Mouse (Mus musculus) urinary bladder, adult 2 months (tissue): Measurements from ENCODE around the gene Dact1. TPM values are rescaled to one million over a fixed set of nuclear protein-coding genes. Genes with fewer than 3 reads are reported as not detected.

Source experiments
- DNase-seq: peaks from one replicate; pipeline ENCODE4 v3.0.0; 2022; ENCODE audit warnings: low spot score
- polyA plus RNA-seq: library from polyadenylated mRNA; depleted of rRNA; stranded (reverse); fragments of >200 nt; gene quantifications from 2 replicates; pipeline ENCODE4 v1.2.3, GENCODE M21; 2012; rRNA removed

The Dact1 gene
- polyA plus RNA-seq, 1 experiment: 15.3 TPM

DNA sequence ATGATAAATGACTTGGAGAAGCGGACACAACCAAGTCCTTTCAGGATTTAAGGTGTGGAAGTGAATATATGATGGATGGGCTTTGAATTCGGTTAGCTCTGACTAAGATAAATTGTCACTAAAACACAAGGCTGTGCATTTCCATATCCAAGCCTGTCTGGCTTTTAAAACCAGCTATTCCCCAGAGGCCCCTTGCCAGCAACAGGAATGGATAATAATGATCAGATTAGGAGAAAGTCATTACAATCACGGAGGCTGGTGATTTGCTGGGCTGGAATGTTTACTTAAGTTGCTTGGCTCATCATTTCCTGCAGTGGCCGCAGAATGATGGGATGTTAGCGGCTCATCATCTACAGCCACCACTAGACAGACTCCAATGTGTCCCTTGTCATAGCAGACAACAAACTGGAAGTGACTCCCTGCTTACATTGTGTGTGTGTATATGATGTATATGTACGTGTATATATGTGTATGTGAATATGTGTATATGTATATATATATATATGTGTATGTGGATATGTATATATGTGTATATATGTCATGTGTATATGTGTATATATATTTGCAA, 28.3 kb downstream of the Dact1 start:
- no peak for DNase-seq

- DNase-seq: no peak
These were observed 29.6 kb downstream of the Dact1 start for GRCm38 (mm10) chr12:71339142-71339848.

DNA sequence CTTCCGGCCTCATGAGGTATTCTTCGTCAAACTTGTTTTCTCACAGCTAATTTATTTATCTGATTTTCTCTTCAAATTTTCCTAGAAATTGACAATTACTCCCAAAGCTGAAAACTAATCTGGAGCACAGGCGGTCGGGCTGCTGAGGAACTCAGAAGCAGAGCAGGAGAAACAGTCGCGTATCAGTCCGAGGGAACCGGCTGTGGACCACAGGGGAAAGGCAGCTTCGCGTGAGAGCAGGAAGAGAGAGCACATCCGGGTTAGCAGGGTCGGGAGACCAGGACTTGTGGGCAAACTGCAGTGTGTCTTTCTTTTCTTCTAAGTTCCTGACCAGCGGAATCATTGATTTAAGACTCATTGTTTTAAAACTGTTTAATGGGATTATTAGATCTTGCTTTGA, 32.7 kb downstream of the Dact1 start:
- DNase-seq: no peak

DNA sequence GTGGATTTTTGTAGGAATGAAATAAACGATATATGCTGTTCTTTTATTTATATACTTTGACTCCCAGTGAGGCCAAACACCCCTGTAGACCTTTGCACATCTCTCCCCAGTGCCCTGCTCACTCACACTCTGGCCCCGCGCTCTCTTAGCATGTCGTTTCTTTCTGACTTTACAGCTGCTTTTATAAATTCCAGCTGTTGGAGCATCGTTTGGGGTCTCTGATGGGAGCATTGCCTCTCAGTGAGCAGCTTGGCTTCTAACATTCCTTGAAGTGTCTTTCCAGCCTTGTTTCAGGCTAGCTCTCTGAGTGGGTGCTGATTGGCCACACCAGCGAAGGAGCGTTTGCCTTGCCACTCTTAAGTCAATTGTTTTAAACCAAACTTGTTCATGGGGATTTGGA, 35.8 kb downstream of the Dact1 start:
- no peak for DNase-seq

DNA sequence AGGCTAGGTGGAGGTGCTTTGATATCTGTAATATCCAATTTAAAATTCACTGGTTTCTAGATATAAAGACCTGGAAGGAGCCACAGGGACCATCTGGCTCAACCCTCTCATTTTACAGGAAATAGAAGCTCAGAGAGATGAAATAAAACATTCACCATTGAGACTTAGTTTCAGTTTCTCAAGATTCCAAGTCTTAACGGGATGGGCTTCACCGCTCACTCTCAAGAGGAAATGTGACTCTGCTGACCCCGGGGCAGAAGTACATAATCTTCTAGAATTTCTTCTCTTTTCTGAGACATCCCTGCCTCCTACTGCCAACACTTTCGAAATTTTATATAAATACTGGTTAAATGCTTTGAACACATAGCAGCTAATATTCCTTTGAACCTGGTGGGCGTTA, 36.4 kb downstream of the Dact1 start:
- no peak for DNase-seq

DNA sequence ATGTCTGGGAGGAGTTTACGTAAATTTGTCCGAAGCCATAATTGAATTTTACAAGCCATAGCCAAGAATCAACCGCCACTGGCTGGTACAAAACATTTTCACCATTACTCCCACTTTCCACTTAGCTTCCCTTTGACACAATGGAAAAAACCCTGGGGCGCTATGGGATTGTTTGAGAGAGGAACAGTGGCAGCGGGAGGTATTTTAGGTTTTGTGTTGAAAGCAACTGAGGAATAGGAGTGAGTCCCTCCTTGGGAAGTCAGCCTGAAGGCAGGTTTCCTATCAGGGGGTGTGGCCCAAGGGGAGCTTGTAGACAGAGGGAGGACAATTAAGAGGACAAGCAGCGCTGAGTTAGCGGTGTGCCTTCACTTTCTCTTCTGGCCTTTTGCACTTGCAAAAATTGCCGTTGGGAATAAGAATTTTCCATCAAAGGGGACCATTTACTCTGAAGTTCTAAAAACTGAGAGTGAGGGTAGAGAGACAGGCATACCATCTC, 38.8 kb downstream of the Dact1 start:
- DNase-seq: no peak

DNA sequence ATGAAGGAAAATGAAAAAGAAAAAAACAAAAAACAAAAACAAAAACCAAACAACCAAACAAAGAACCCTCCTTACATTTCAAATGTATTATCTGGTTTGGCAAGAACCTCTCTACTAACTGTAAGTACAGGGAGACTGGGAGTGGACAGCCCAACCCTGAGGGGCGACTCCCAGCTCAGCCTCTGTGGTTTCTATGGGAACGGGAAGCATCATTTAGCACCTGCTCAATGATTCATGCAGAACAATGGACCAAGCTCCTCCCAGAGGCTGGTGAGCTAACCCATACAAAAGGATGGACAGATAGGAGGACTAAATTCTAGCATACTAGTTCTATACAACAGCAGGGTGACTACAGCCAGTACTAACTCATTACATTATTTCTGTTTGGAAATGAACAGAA, 40.4 kb downstream of the Dact1 start:
- DNase-seq: no peak

GRCm38 (mm10) chr12:71354656-71355055, 45.0 kb downstream of the Dact1 start:
- DNase-seq: no peak

DNA sequence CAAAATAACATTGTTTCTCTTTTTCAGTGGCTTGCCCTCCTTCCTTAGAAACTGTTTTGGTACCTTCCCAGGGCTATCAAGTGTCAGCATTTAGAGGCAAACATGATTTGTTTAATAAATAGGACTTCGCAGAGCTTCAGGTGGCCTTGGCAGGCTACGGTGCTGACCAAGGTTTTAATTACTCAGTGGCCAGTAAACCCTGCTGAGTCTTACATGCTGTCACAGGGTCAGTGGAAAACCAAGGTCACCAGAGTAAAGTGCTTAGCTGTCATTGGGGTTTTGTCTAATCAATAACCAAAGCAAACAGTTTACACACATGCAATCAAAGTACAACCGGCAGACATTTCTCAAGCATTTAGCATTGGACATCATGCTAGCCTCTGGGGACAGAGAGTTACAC, 45.4 kb downstream of the Dact1 start:
- DNase-seq: no peak

- no peak for DNase-seq
These were observed 51.9 kb downstream of the Dact1 start for GRCm38 (mm10) chr12:71361616-71362015.

DNA sequence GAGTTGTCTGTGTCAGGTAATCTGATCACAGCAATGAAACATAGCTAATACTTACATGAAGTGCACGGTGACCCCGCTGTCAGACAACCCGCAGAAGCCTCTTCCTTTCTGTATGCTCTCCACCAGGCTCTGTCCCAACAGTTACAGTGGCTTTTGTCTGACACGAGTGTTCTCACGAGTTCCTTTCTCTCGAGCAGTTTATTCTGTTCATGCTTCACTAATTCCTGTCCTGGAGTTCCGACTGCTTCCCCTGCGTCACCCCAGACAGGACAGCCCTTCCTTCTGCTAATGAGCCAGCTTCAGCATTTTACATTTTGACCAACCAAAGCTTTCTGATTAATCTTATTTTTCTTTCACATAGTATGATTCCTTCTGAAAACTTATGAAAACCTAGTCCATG, 52.7 kb downstream of the Dact1 start:
- DNase-seq: no peak

DNA sequence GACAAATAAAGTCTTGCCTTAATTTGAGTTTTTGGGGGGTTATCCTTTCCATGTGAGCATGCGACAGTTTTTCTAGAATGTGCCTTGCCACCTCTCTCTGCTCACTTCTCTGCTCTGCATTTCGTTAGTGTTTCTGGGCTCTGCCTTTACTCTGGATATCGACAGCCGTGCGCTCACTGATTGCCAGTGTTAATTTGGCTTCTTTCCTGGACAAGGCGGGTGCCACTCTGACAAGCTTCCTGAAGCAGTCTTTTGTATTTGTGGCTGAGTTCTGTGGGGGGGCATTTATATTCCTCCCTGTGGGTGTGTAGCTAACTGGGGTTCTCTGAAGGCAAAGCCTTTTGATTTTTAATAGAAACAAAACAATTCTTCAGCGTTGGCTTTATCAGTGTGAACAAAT, 54.4 kb downstream of the Dact1 start:
- no peak for DNase-seq

DNA sequence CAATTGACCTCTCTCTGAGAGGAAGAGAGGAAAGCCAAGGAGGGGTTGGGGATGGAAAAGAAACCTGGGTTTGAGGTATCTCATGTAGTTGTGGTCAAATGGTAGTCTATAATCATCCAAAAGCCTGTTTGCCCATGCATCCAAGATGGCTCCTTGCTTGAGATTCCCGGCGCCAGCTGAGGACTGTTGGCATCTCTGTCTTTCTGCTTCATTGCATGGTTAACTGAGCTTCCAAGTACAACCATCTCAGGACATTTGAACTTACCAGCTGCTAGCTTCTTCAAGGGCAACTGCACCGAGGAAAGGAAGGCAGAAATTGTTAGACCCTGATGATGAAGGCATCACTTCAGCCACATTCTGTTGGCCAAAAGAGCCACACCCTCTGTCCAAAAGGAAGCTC, 54.8 kb downstream of the Dact1 start:
- DNase-seq: no peak

DNA sequence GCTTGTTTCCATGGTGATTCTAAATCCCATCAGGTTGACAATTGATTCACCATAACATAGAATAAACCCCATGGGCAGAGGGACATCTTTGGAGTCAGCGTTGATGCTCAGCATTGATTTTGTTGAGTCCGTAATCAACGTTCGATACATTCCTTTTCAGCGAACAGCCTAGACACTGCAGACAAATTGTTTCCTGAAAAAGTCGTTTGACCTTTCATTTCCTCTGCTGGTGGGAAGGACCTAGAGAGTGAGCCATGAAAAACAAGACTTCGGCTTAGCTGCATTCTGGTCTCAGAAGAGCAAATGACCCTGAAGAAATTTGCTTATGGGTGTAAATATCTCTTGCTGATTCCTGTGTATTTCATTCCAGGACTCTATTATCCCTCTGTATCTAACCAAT, 55.5 kb downstream of the Dact1 start:
- DNase-seq: no peak

GRCm38 (mm10) chr12:71366175-71366574, 56.5 kb downstream of the Dact1 start:
- no peak for DNase-seq

- no peak for DNase-seq
These were observed 58.9 kb downstream of the Dact1 start for GRCm38 (mm10) chr12:71368631-71369030.

Other genes with a start within 250 kb of the Dact1 start
- gene Tomm20l, start 198.5 kb upstream of the Dact1 start, polyA plus RNA-seq: not detected in 2 replicates
- 29.6 and 35.3 TPM in 2 replicates for gene Timm9, start 173.2 kb upstream of the Dact1 start, polyA plus RNA-seq
- gene 2700049A03Rik, start 173.0 kb upstream of the Dact1 start, polyA plus RNA-seq: 4.7 and 5.1 TPM in 2 replicates